12 mouse cellular contexts compared by ENCODE assay signal in genomic region chr19:36796931-36797330, GRCm38 (mm10). TPM values are rescaled to one million over a fixed set of nuclear protein-coding genes. Genes with fewer than 3 reads are reported as not detected.
DNase-seq lines count a peak whose midpoint lies in the region; ATAC-seq and TF ChIP-seq lines count a peak whose summit lies in the region.
"Had no signal": no experiment of that assay in that cellular context is flagged by ENCODE, and none has a peak within 500 bp of the region (broad histone marks: within the 10 kb centered on the region; RNA-seq: fewer than 3 reads in every experiment).

No protein-coding gene starts in this region.

- H3K27ac ChIP-seq in kidney, embryonic 15.5 days = peak overlapping the region; percentile 45; the same call in 1 of the 2 replicates
- H3K27ac ChIP-seq in liver, embryonic 16.5 days (ENCODE audit: low read length) = peak overlapping the region; percentile 18; the same call in 1 of the 2 replicates
- no peak overlapping the region for H3K27ac ChIP-seq in heart, adult 2 months
- H3K27ac ChIP-seq in forebrain, postnatal 0 days (ENCODE audit: low read depth, low read length) = no peak overlapping the region
- H3K27ac ChIP-seq: embryonic facial prominence, embryonic 12.5 days; hindbrain, postnatal 0 days had no signal

- no peak overlapping the region for H3K4me3 ChIP-seq in kidney, embryonic 15.5 days (replicated peaks)
- H3K4me3 ChIP-seq in liver, embryonic 16.5 days (ENCODE audit: low read depth, low read length) = no peak overlapping the region
- no peak overlapping the region for H3K4me3 ChIP-seq in heart, adult 2 months
- no peak overlapping the region for H3K4me3 ChIP-seq in forebrain, postnatal 0 days (ENCODE audit: low read depth, low read length)
- H3K4me3 ChIP-seq: embryonic facial prominence, embryonic 12.5 days had no signal

- H3K27me3 ChIP-seq in kidney, embryonic 15.5 days = no peaks in the 10 kb centered on the region
- no peaks in the 10 kb centered on the region for H3K27me3 ChIP-seq in liver, embryonic 16.5 days (ENCODE audit: control insufficient read depth, insufficient read depth, low read depth, low read length)
- H3K27me3 ChIP-seq in heart, adult 2 months (ENCODE audit: control insufficient read depth, insufficient read depth, low read length) = no peaks in the 10 kb centered on the region
- H3K27me3 ChIP-seq in forebrain, postnatal 0 days (ENCODE audit: insufficient read depth, low read length) = no peaks in the 10 kb centered on the region
- H3K27me3 ChIP-seq: embryonic facial prominence, embryonic 12.5 days had no signal

- no peaks in the 10 kb centered on the region for H3K36me3 ChIP-seq in kidney, embryonic 15.5 days
- no peaks in the 10 kb centered on the region for H3K36me3 ChIP-seq in liver, embryonic 16.5 days (ENCODE audit: control insufficient read depth, insufficient read depth)
- no peaks in the 10 kb centered on the region for H3K36me3 ChIP-seq in heart, adult 2 months (ENCODE audit: control insufficient read depth, insufficient read depth, low read length)
- no peaks in the 10 kb centered on the region for H3K36me3 ChIP-seq in forebrain, postnatal 0 days (ENCODE audit: insufficient read depth)
- H3K36me3 ChIP-seq: embryonic facial prominence, embryonic 12.5 days had no signal

- intact Hi-C loops in heart, adult 2 months (cut with DNase I) = no loop called here

- H3K9ac ChIP-seq in kidney, embryonic 15.5 days = no peak overlapping the region
- H3K9ac ChIP-seq in liver, embryonic 16.5 days (ENCODE audit: low read depth, low read length) = no peak overlapping the region
- H3K9ac ChIP-seq in heart, adult 2 months (ENCODE audit: low read depth, low read length) = no peak overlapping the region
- no peak overlapping the region for H3K9ac ChIP-seq in forebrain, postnatal 0 days
- H3K9ac ChIP-seq: embryonic facial prominence, embryonic 12.5 days had no signal

- DNase-seq in retina, adult 2 months (ENCODE audit: low read depth, low spot score) = peak; percentile 61
- no peak for DNase-seq in retina, embryonic 14.5 days (ENCODE audit: low spot score)
- DNase-seq in heart, adult 2 months = no peak
- DNase-seq in forebrain, postnatal 0 days = no peak
- DNase-seq in thymus, postnatal 25 days = no peak
- DNase-seq: cerebellum, postnatal 25 days; heart, adult 11 months; midbrain, embryonic 14.5 days had no signal

- ATAC-seq in kidney, embryonic 15.5 days (replicated peaks; ENCODE audit: low FRiP score) = peak; percentile 71
- peak; percentile 16; the same call in 1 of the 2 replicates for ATAC-seq in liver, embryonic 16.5 days (ENCODE audit: low read depth)
- ATAC-seq in forebrain, postnatal 0 days = no peak
- ATAC-seq: hindbrain, postnatal 0 days had no signal

- H3K4me1 ChIP-seq in kidney, embryonic 15.5 days = peaks cover 12% of the 10 kb centered on the region; the same call in 1 of the 2 replicates
- H3K4me1 ChIP-seq in liver, embryonic 16.5 days (ENCODE audit: control insufficient read depth, low read depth, low read length) = no peaks in the 10 kb centered on the region
- H3K4me1 ChIP-seq in heart, adult 2 months (ENCODE audit: control insufficient read depth, insufficient read depth, low read length) = peaks cover 2% of the 10 kb centered on the region
- no peaks in the 10 kb centered on the region for H3K4me1 ChIP-seq in forebrain, postnatal 0 days (ENCODE audit: insufficient read depth)
- H3K4me1 ChIP-seq: embryonic facial prominence, embryonic 12.5 days had no signal

- H3K4me2 ChIP-seq in kidney, embryonic 15.5 days = no peak overlapping the region
- 0 out of 2 replicates have a peak overlapping the region, but pooled peaks have one; percentile 10 for H3K4me2 ChIP-seq in liver, embryonic 16.5 days (ENCODE audit: low read depth, low read length)
- H3K4me2 ChIP-seq in forebrain, postnatal 0 days (ENCODE audit: low read depth) = no peak overlapping the region
- H3K4me2 ChIP-seq: embryonic facial prominence, embryonic 12.5 days had no signal

- 52% methylated on average over 9 of the region's 9 CpGs for WGBS in kidney, embryonic 15.5 days
- WGBS in liver, embryonic 16.5 days (ENCODE audit: insufficient replicate concordance) = 56% methylated on average over 9 of the region's 9 CpGs
- 80% methylated on average over 9 of the region's 9 CpGs for WGBS in heart, adult 2 months
- WGBS in forebrain, postnatal 0 days = 84% methylated on average over 9 of the region's 9 CpGs

- H3K9me3 ChIP-seq in kidney, embryonic 15.5 days (replicated peaks) = no peaks in the 10 kb centered on the region
- no peaks in the 10 kb centered on the region for H3K9me3 ChIP-seq in liver, embryonic 16.5 days (replicated peaks; ENCODE audit: control insufficient read depth, low read length)
- H3K9me3 ChIP-seq in forebrain, postnatal 0 days (ENCODE audit: low read length) = no peaks in the 10 kb centered on the region
- H3K9me3 ChIP-seq: embryonic facial prominence, embryonic 12.5 days had no signal

- no peak for TF ChIP-seq EP300 in heart, adult 2 months (IDR thresholded peaks at IDR 0.05; ENCODE audit: insufficient read depth, low read depth, low read length)

- TF ChIP-seq POLR2A in heart, adult 2 months (IDR thresholded peaks at IDR 0.05; ENCODE audit: insufficient read depth, low read depth, low read length) = no peak

- no peaks in the 10 kb centered on the region for H3K79me2 ChIP-seq in heart, adult 2 months (replicated peaks; ENCODE audit: control insufficient read depth, insufficient read depth, low read length)

- no peak for TF ChIP-seq CTCF in heart, adult 2 months (IDR thresholded peaks at IDR 0.05)
- no peak for TF ChIP-seq CTCF in forebrain, postnatal 0 days (IDR thresholded peaks at IDR 0.05; ENCODE audit: low read depth)

RNA-seq across cellular contexts. Expression of gene Tnks2, which starts 37.1 kb away (rescaled TPM):
- 50.4 and 53.1 TPM in 2 replicates for polyA plus RNA-seq in kidney, embryonic 15.5 days (2015; fragmentation: Nextera tagmentation; extraction: Ambion mirVana)
- polyA plus RNA-seq in liver, embryonic 16.5 days (2015; fragmentation: Nextera tagmentation; extraction: Ambion mirVana) = 6.0 and 7.3 TPM in 2 replicates
- 10 to 100 TPM; 69.4 to 72.8 TPM for total RNA-seq in heart, adult 2 months (2021)
- polyA plus RNA-seq in heart, adult 2 months (2012; rRNA removed) = 18.6 and 34.9 TPM in 2 replicates
- total RNA-seq in forebrain, postnatal 0 days (2014; rRNA removed) = 175 and 182 TPM in 2 replicates
- polyA plus RNA-seq in forebrain, postnatal 0 days (2015; fragmentation: Nextera tagmentation; extraction: Ambion mirVana) = 16.8 and 24.3 TPM in 2 replicates

Comparison
In these comparisons a context has a peak if more than half of its experiments do, and no peak if none do; other contexts are left out.
1. H3K27ac ChIP-seq: peak in kidney, embryonic 15.5 days (single experiment) and liver, embryonic 16.5 days (single experiment); none in heart, adult 2 months (single experiment) and forebrain, postnatal 0 days (single experiment).